Mouse (Mus musculus): ENCODE results near the gene Gm13694.

Gene Gm13694

GRCm38 (mm10) chr2:84023319-84023718 is 44.6 kb downstream of the Gm13694 start:
- DNase-seq (ENCODE audit: extremely low read depth, insufficient read length, low spot score), result no peak

GRCm38 (mm10) chr2:84025217-84025616 is 46.5 kb downstream of the Gm13694 start:
- no peak for DNase-seq (ENCODE audit: extremely low read depth, insufficient read length, low spot score)

Measured in 3134 (cell line).